Mouse (Mus musculus) macrophage (primary cell): ENCODE measurements at regions not wholly inside any gene's neighbourhood (a gene's known extent, or its start where the extent isn't known, plus 50 kb on each side); places are given as distances from the start of the nearest gene placed in this dataset.
"Not testable (repeated sequence)": the region's sequence is repeated elsewhere in the genome, so short reads cannot be mapped to it uniquely, and the experiment has no call there.

Experiments
- H3K27ac ChIP-seq: fragments of 350-480 bp; formaldehyde crosslinking; 2 replicates; pipeline ENCODE4 v1.9.0; 2021
- H3K36me3 ChIP-seq: fragments of 350-480 bp; formaldehyde crosslinking; 2 replicates; pipeline ENCODE4 v1.9.0; 2021; ENCODE audit errors: inconsistent target
- H3K4me3 ChIP-seq: fragments of 350-480 bp; formaldehyde crosslinking; 2 replicates; pipeline ENCODE4 v1.9.0; 2021; ENCODE audit errors: inconsistent target
- H3K79me2 ChIP-seq: fragments of 350-480 bp; formaldehyde crosslinking; 2 replicates; pipeline ENCODE4 v1.9.0; 2021; ENCODE audit errors: inconsistent target
- WGBS: methylation state at CpG from one replicate; pipeline ENCODE4 v1.1.7; 2026; ENCODE audit warnings: inconsistent platforms; ENCODE audit not compliant: missing documents; 5-methylcytosine and 5-hydroxymethylcytosine counted together

- H3K4me3 ChIP-seq, result no peak overlapping the region
- no peak overlapping the region for H3K27ac ChIP-seq
- WGBS, result 93% methylated on average over 4 of the region's 4 CpGs
- no peaks in the 10 kb centered on the region for H3K79me2 ChIP-seq
- no peaks in the 10 kb centered on the region for H3K36me3 ChIP-seq
Observed at GRCm38 (mm10) chr9:116452050-116452449, 276.9 kb upstream of the Tgfbr2 start.

- H3K27ac ChIP-seq, result no peak overlapping the region
- H3K4me3 ChIP-seq, result no peak overlapping the region
- no peaks in the 10 kb centered on the region for H3K36me3 ChIP-seq
- H3K79me2 ChIP-seq, result no peaks in the 10 kb centered on the region
- 90% methylated on average over 4 of the region's 4 CpGs for WGBS
Observed at GRCm38 (mm10) chr9:116450829-116451228, 275.7 kb upstream of the Tgfbr2 start.

- H3K4me3 ChIP-seq, result no peak overlapping the region
- no peaks in the 10 kb centered on the region for H3K36me3 ChIP-seq
- no peaks in the 10 kb centered on the region for H3K79me2 ChIP-seq
- WGBS, result 70% methylated on average over 6 of the region's 6 CpGs
- H3K27ac ChIP-seq, result no peak overlapping the region
Observed at GRCm38 (mm10) chr9:116447734-116448133, 272.6 kb upstream of the Tgfbr2 start.

GRCm38 (mm10) chr9:116438580-116438979, 263.4 kb upstream of the Tgfbr2 start:
- Histone ChIP-seq H3K4me3 (no peak overlapping the region), H3K36me3 (no peaks in the 10 kb centered on the region), H3K79me2 (no peaks in the 10 kb centered on the region), H3K27ac (no peak overlapping the region)
- WGBS, result 27% methylated on average over 1 of the region's 1 CpGs

- 91% methylated on average over 1 of the region's 1 CpGs for WGBS
- Histone ChIP-seq H3K79me2 (no peaks in the 10 kb centered on the region), H3K4me3 (no peak overlapping the region), H3K36me3 (no peaks in the 10 kb centered on the region), H3K27ac (no peak overlapping the region)
Observed at GRCm38 (mm10) chr9:116434414-116434813, 259.3 kb upstream of the Tgfbr2 start.

- WGBS, result 88% methylated on average over 4 of the region's 4 CpGs
- no peak overlapping the region for H3K4me3 ChIP-seq
- H3K36me3 ChIP-seq, result no peaks in the 10 kb centered on the region
- H3K79me2 ChIP-seq, result no peaks in the 10 kb centered on the region
- no peak overlapping the region for H3K27ac ChIP-seq
Observed at GRCm38 (mm10) chr9:116429061-116429460, 253.9 kb upstream of the Tgfbr2 start.

- no peak overlapping the region for H3K27ac ChIP-seq
- 82% methylated on average over 6 of the region's 6 CpGs for WGBS
- H3K79me2 ChIP-seq, result no peaks in the 10 kb centered on the region
- no peak overlapping the region for H3K4me3 ChIP-seq
- no peaks in the 10 kb centered on the region for H3K36me3 ChIP-seq
Observed at GRCm38 (mm10) chr9:116428475-116428874, 253.3 kb upstream of the Tgfbr2 start.

- Histone ChIP-seq H3K36me3 (no peaks in the 10 kb centered on the region), H3K79me2 (no peaks in the 10 kb centered on the region), H3K27ac (no peak overlapping the region), H3K4me3 (no peak overlapping the region)
- 66% methylated on average over 6 of the region's 6 CpGs for WGBS
Observed at GRCm38 (mm10) chr9:116427278-116427677, 252.1 kb upstream of the Tgfbr2 start.

GRCm38 (mm10) chr9:116426269-116426999, 251.3 kb upstream of the Tgfbr2 start:
- H3K27ac ChIP-seq, result no peak overlapping the region
- no peak overlapping the region for H3K4me3 ChIP-seq
- no peaks in the 10 kb centered on the region for H3K79me2 ChIP-seq
- no peaks in the 10 kb centered on the region for H3K36me3 ChIP-seq
- 46% methylated on average over 19 of the region's 19 CpGs for WGBS

GRCm38 (mm10) chr9:116425400-116425799, 250.2 kb upstream of the Tgfbr2 start:
- not testable (repeated sequence) for H3K79me2 ChIP-seq, H3K27ac ChIP-seq, H3K4me3 ChIP-seq, H3K36me3 ChIP-seq
- WGBS, result 87% methylated on average over 9 of the region's 9 CpGs

GRCm38 (mm10) chr9:116415021-116415420, 239.9 kb upstream of the Tgfbr2 start:
- Histone ChIP-seq H3K79me2 (no peaks in the 10 kb centered on the region), H3K4me3 (no peak overlapping the region), H3K36me3 (no peaks in the 10 kb centered on the region), H3K27ac (no peak overlapping the region)
- WGBS, result 78% methylated on average over 4 of the region's 4 CpGs

- Histone ChIP-seq H3K4me3 (no peak overlapping the region), H3K36me3 (no peaks in the 10 kb centered on the region), H3K27ac (no peak overlapping the region), H3K79me2 (no peaks in the 10 kb centered on the region)
- 27% methylated on average over 5 of the region's 5 CpGs for WGBS
Observed at GRCm38 (mm10) chr9:116411067-116411466, 235.9 kb upstream of the Tgfbr2 start.

- WGBS, result 94% methylated on average over 8 of the region's 8 CpGs
- Histone ChIP-seq H3K4me3 (no peak overlapping the region), H3K36me3 (no peaks in the 10 kb centered on the region), H3K79me2 (no peaks in the 10 kb centered on the region), H3K27ac (no peak overlapping the region)
Observed at GRCm38 (mm10) chr9:116410461-116410860, 235.3 kb upstream of the Tgfbr2 start.

- H3K4me3 ChIP-seq, result no peak overlapping the region
- H3K79me2 ChIP-seq, result no peaks in the 10 kb centered on the region
- no peaks in the 10 kb centered on the region for H3K36me3 ChIP-seq
- H3K27ac ChIP-seq, result no peak overlapping the region
- WGBS, result 95% methylated on average over 2 of the region's 2 CpGs
Observed at GRCm38 (mm10) chr9:116408116-116408515, 233.0 kb upstream of the Tgfbr2 start.

GRCm38 (mm10) chr9:116405051-116405450, 229.9 kb upstream of the Tgfbr2 start:
- 100% methylated on average over 1 of the region's 1 CpGs for WGBS
- no peaks in the 10 kb centered on the region for H3K79me2 ChIP-seq
- no peak overlapping the region for H3K27ac ChIP-seq
- H3K36me3 ChIP-seq, result no peaks in the 10 kb centered on the region
- H3K4me3 ChIP-seq, result no peak overlapping the region

- WGBS, result 87% methylated on average over 7 of the region's 7 CpGs
Observed at GRCm38 (mm10) chr9:116401821-116402220, 226.7 kb upstream of the Tgfbr2 start.

More at GRCm38 (mm10) chr9:116401821-116402220, 226.7 kb upstream of the Tgfbr2 start:
- Histone ChIP-seq H3K27ac (no peak overlapping the region), H3K79me2 (no peaks in the 10 kb centered on the region), H3K36me3 (no peaks in the 10 kb centered on the region), H3K4me3 (no peak overlapping the region)
